In genomic region chr15:96536412-96536811, GRCm38 (mm10) we compare ENCODE assay signal across 22 mouse cellular contexts.
A peak's percentile ranks its signal among the peaks of the same experiment; 100 is the strongest.
DNase-seq lines count a peak whose midpoint lies in the region; ATAC-seq and TF ChIP-seq lines count a peak whose summit lies in the region.
"Had no signal": no experiment of that assay in that cellular context is flagged by ENCODE, and none has a peak within 500 bp of the region (broad histone marks: within the 10 kb centered on the region; RNA-seq: fewer than 3 reads in every experiment).

No protein-coding gene starts in this region.

- H3K27ac ChIP-seq in limb, embryonic 14.5 days (replicated peaks; ENCODE audit: low read depth, low read length) = no peak overlapping the region
- H3K27ac ChIP-seq in limb, embryonic 10.5 days = no peak overlapping the region
- no peak overlapping the region for H3K27ac ChIP-seq in MEL (ENCODE audit: control insufficient read depth, low read depth, low read length)
- H3K27ac ChIP-seq: forebrain, embryonic 10.5 days; forebrain, embryonic 13.5 days; hindbrain, embryonic 10.5 days; hindbrain, embryonic 13.5 days; hindbrain, postnatal 0 days had no signal

- H3K9me3 ChIP-seq in limb, embryonic 14.5 days (ENCODE audit: control insufficient read depth, low read length) = no peaks in the 10 kb centered on the region
- no peaks in the 10 kb centered on the region for H3K9me3 ChIP-seq in limb, embryonic 10.5 days (replicated peaks)
- no peaks in the 10 kb centered on the region for H3K9me3 ChIP-seq in MEL (replicated peaks; ENCODE audit: insufficient read depth, low read length)
- H3K9me3 ChIP-seq: forebrain, embryonic 10.5 days; forebrain, embryonic 13.5 days; hindbrain, embryonic 10.5 days; hindbrain, embryonic 13.5 days had no signal

- ATAC-seq in limb, embryonic 14.5 days (ENCODE audit: low FRiP score, low read depth) = no peak
- no peak for ATAC-seq in megakaryocyte-erythroid progenitor cell, adult 5-6 weeks (replicated peaks; ENCODE audit: low FRiP score, low TSS enrichment, poor library complexity, severe bottlenecking)
- ATAC-seq: CD4-positive, CD25-positive, alpha-beta regulatory T cell, adult 4 months; forebrain, embryonic 13.5 days; forebrain, embryonic 16.5 days; hindbrain, postnatal 0 days; inflammation-experienced regulatory T-cells, adult 6 months had no signal

- no peak for TF ChIP-seq CTCF in MEL (IDR thresholded peaks at IDR 0.05 in 2 of 3, conservative IDR thresholded peaks at IDR 0.05 in 1 of 3; ENCODE audit: control insufficient read depth in 1 of 3, insufficient read depth in 1 of 3, low read depth in 2 of 3, low read length in 3 of 3, poor library complexity in 1 of 3, severe bottlenecking in 1 of 3)

- H3K36me3 ChIP-seq in limb, embryonic 14.5 days (ENCODE audit: control insufficient read depth, insufficient read depth, low read length) = no peaks in the 10 kb centered on the region
- no peaks in the 10 kb centered on the region for H3K36me3 ChIP-seq in limb, embryonic 10.5 days
- H3K36me3 ChIP-seq in MEL (ENCODE audit: control insufficient read depth in 1 of 2, insufficient read depth in 2 of 2, low read length in 2 of 2) = no peaks in the 10 kb centered on the region
- H3K36me3 ChIP-seq: forebrain, embryonic 10.5 days; hindbrain, embryonic 10.5 days; hindbrain, embryonic 13.5 days had no signal

- H3K4me3 ChIP-seq in limb, embryonic 14.5 days (replicated peaks; ENCODE audit: low read length) = no peak overlapping the region
- no peak overlapping the region for H3K4me3 ChIP-seq in limb, embryonic 10.5 days
- no peak overlapping the region for H3K4me3 ChIP-seq in MEL (ENCODE audit: control insufficient read depth in 1 of 2, insufficient read depth in 1 of 2, low read depth in 2 of 2, low read length in 2 of 2)
- H3K4me3 ChIP-seq: forebrain, embryonic 10.5 days; forebrain, embryonic 13.5 days; hindbrain, embryonic 10.5 days; hindbrain, embryonic 13.5 days had no signal

- no peak overlapping the region for H3K4me2 ChIP-seq in limb, embryonic 14.5 days (replicated peaks; ENCODE audit: low read depth, low read length, severe bottlenecking)
- H3K4me2 ChIP-seq: forebrain, embryonic 13.5 days; heart, embryonic 11.5 days; hindbrain, embryonic 13.5 days had no signal

- no peak for TF ChIP-seq RAD21 in MEL (IDR thresholded peaks at IDR 0.05; ENCODE audit: low read depth, low read length)

- H3K27me3 ChIP-seq in limb, embryonic 14.5 days (ENCODE audit: control insufficient read depth, insufficient read depth, low read length) = no peaks in the 10 kb centered on the region
- no peaks in the 10 kb centered on the region for H3K27me3 ChIP-seq in limb, embryonic 10.5 days (ENCODE audit: low read depth, poor library complexity, severe bottlenecking)
- peaks cover 3 to 8% of the 10 kb centered on the region in 2 experiments for H3K27me3 ChIP-seq in MEL (ENCODE audit: control insufficient read depth in 1 of 2, insufficient read depth in 2 of 2, low read length in 2 of 2)
- H3K27me3 ChIP-seq: forebrain, embryonic 13.5 days; hindbrain, embryonic 13.5 days had no signal

- H3K9ac ChIP-seq in limb, embryonic 14.5 days (ENCODE audit: low read depth, low read length, severe bottlenecking) = no peak overlapping the region
- no peak overlapping the region for H3K9ac ChIP-seq in MEL (ENCODE audit: control insufficient read depth, low read depth, low read length, poor library complexity, severe bottlenecking)
- H3K9ac ChIP-seq: forebrain, embryonic 13.5 days; hindbrain, embryonic 13.5 days had no signal

- H3K79me2 ChIP-seq in MEL (ENCODE audit: control insufficient read depth, insufficient read depth, low read length, poor library complexity) = no peaks in the 10 kb centered on the region

- no peaks in the 10 kb centered on the region for H3K4me1 ChIP-seq in limb, embryonic 14.5 days (ENCODE audit: control insufficient read depth, insufficient read depth, low read length)
- H3K4me1 ChIP-seq in limb, embryonic 10.5 days = no peaks in the 10 kb centered on the region
- H3K4me1 ChIP-seq in MEL (ENCODE audit: control insufficient read depth in 1 of 2, insufficient read depth in 2 of 2, low read length in 2 of 2) = no peaks in the 10 kb centered on the region
- H3K4me1 ChIP-seq: forebrain, embryonic 10.5 days; forebrain, embryonic 13.5 days; hindbrain, embryonic 10.5 days; hindbrain, embryonic 13.5 days had no signal

- peak; percentile 2 for DNase-seq in limb, embryonic 14.5 days (ENCODE audit: low spot score)
- DNase-seq in limb, embryonic 10.5 days (ENCODE audit: low spot score) = no peak
- DNase-seq in ES-CJ7 (ENCODE audit: low read depth, low spot score) (peak; percentile 28), MEL (ENCODE audit: low read depth, low spot score) (no peak)
- no peak for DNase-seq in kidney, adult 11 months
- DNase-seq: adrenal gland, postnatal 10 days; adrenal gland, postnatal 36 days; cerebellum, adult 18-20 months; cerebellum, adult 9-10 months; cerebellum, postnatal 14 days; gastrocnemius, postnatal 10 days; gastrocnemius, postnatal 36 days had no signal

- TF ChIP-seq POLR2A in limb, embryonic 14.5 days (IDR thresholded peaks at IDR 0.05; ENCODE audit: borderline replicate concordance, extremely low read depth, insufficient read depth, insufficient read length) = no peak
- TF ChIP-seq POLR2A in MEL (IDR thresholded peaks at IDR 0.05; ENCODE audit: control insufficient read depth in 1 of 2, insufficient read depth in 1 of 2, low read depth in 1 of 2, low read length in 2 of 2, poor library complexity in 1 of 2) = no peak

- no peak for TF ChIP-seq EP300 in MEL (IDR thresholded peaks at IDR 0.05; ENCODE audit: low read depth in 1 of 2, low read length in 2 of 2)

- 85% methylated on average over 7 of the region's 7 CpGs for WGBS in limb, embryonic 14.5 days
- WGBS in limb, embryonic 10.5 days = 93% methylated on average over 7 of the region's 7 CpGs

TF ChIP-seq in MEL, 35 proteins besides CTCF, POLR2A, EP300 and RAD21:
- TF ChIP-seq ZNF384 (IDR thresholded peaks at IDR 0.05; ENCODE audit: low read depth, low read length) (0 out of 2 replicates have a peak, but pooled peaks have one; percentile 20), MYB (IDR thresholded peaks at IDR 0.05; ENCODE audit: low read depth, low read length) (no peak), ELF1 (IDR thresholded peaks at IDR 0.05; ENCODE audit: low read depth, low read length) (no peak)
TF ChIP-seq in MEL: peak in this region for 1.

Comparison
In these comparisons a context has a peak if more than half of its experiments do, and no peak if none do; other contexts are left out.
1. DNase-seq: peak in limb, embryonic 14.5 days (single experiment) and ES-CJ7 (single experiment); none in limb, embryonic 10.5 days (single experiment), MEL (single experiment) and kidney, adult 11 months (single experiment).